ENCODE assay signal across 18 mouse cellular contexts in the genomic region with DNA sequence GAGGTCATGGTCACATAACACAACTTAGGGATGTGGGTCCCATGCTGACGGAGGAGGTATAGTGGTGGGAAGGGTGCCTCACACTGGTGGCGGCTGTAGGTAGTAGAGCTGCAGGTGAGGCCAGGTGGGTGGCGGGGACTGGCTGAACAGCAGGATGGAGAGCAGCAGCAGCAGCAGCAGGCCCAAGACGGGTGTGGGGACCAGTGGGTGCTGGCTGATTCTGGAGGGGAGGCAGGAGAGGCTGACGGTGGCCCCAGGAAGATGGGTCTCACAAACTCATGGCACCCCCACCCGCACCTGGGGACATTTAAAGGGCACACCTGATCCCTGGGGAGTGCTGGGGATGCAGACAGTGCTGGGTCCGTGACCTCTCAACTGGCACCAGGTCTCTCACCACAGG.
DNase-seq lines count a peak whose midpoint lies in the region; ATAC-seq lines count a peak whose summit lies in the region.
"Had no signal": no experiment of that assay in that cellular context is flagged by ENCODE, and none has a peak within 500 bp of the region (broad histone marks: within the 10 kb centered on the region; RNA-seq: fewer than 3 reads in every experiment).

No protein-coding gene starts in this region.

- DNase-seq in cerebellum, adult 11-12 months: peak; percentile 51
- DNase-seq in cerebellum, adult 11 months: no peak
- DNase-seq in cerebellum, adult 9-11 months: peak; percentile 61
- DNase-seq: adrenal gland, adult 2 months; adrenal gland, adult 8-10 months; adrenal gland, postnatal 10 days; adrenal gland, postnatal 14 days; adrenal gland, postnatal 25 days; adrenal gland, postnatal 36 days; B cell, adult 2 months; cerebellum, adult 18-20 months; cerebellum, adult 2 months; cerebellum, adult 8-10 months; cerebellum, adult 9-10 months had no signal

- no peak for ATAC-seq in cerebellum, adult (ENCODE audit: insufficient number of reproducible peaks, low FRiP score, low TSS enrichment)
- ATAC-seq: activated CD4-positive, CD25-positive, alpha-beta regulatory T cell, adult 4 months; CD4-positive, CD25-positive, alpha-beta regulatory T cell, adult 4 months; Patski had no signal
